Mouse (Mus musculus) liver, postnatal 0 days (tissue): ENCODE results near the gene Borcs5. TPM values are rescaled to one million over a fixed set of nuclear protein-coding genes. Genes with fewer than 3 reads are reported as not detected.

Experiments used
- ATAC-seq: fragments of 200-750 bp; cut with Nextera tagmentation; 2 replicates; pipeline ENCODE4 v1.8.0; 2017; ENCODE audit warnings: mild to moderate bottlenecking, moderate library complexity
- DNase-seq: peaks from one replicate; pipeline ENCODE4 v3.0.0-alpha.2; 2016
- H3K27ac ChIP-seq: fragments of 300-500 bp; sonication (generic); 2 replicates; pipeline ENCODE4 v1.5.1; 2014; ENCODE audit warnings: antibody characterized with exemption, moderate library complexity, mild to moderate bottlenecking, low read depth
- H3K27me3 ChIP-seq: fragments of 300-500 bp; sonication (generic); 2 replicates; pipeline ENCODE4 v1.6.1; 2014; ENCODE audit warnings: low read length, control low read depth, mixed read lengths; ENCODE audit not compliant: insufficient read depth
- H3K36me3 ChIP-seq: fragments of 300-500 bp; sonication (generic); replicated peaks from 2 replicates; pipeline ENCODE4 v1.6.1; 2014; ENCODE audit warnings: mild to moderate bottlenecking, control low read depth, low read length, moderate library complexity, mixed read lengths; ENCODE audit not compliant: insufficient read depth
- H3K4me1 ChIP-seq: fragments of 300-500 bp; sonication (generic); 2 replicates; pipeline ENCODE4 v1.6.1; 2014; ENCODE audit warnings: antibody characterized with exemption, mild to moderate bottlenecking, control low read depth; ENCODE audit not compliant: insufficient read depth
- H3K4me2 ChIP-seq: fragments of 300-500 bp; sonication (generic); 2 replicates; pipeline ENCODE4 v1.6.1; 2014; ENCODE audit warnings: low read depth, mild to moderate bottlenecking, low read length, moderate library complexity, mixed read lengths
- H3K4me3 ChIP-seq: fragments of 300-500 bp; sonication (generic); 2 replicates; pipeline ENCODE4 v1.5.1; 2014; ENCODE audit warnings: low read depth, low read length
- H3K9ac ChIP-seq: fragments of 300-500 bp; sonication (generic); replicated peaks from 2 replicates; pipeline ENCODE4 v1.6.1; 2014; ENCODE audit warnings: mild to moderate bottlenecking, moderate library complexity
- H3K9me3 ChIP-seq: fragments of 300-500 bp; sonication (generic); 2 replicates; pipeline ENCODE4 v1.6.1; 2016; ENCODE audit warnings: mild to moderate bottlenecking, control low read depth, low read length, mixed read lengths
- CTCF ChIP-seq: sonication (generic); IDR thresholded peaks from 2 replicates; pipeline ENCODE4 v1.5.1; 2016; ENCODE audit warnings: antibody characterized with exemption, low read depth
- EP300 ChIP-seq: IDR thresholded peaks from 2 replicates; pipeline ENCODE4 v1.6.1; 2016; ENCODE audit warnings: antibody characterized with exemption, low read depth, mild to moderate bottlenecking
- WGBS: fragments of 180-500 bp; shearing (Covaris S2); extraction: QIAGEN DNeasy Blood & Tissue Kit; methylation state at CpG from one replicate; pipeline ENCODE4 v1.1.7; 2014; ENCODE audit not compliant: insufficient replicate concordance; 5-methylcytosine and 5-hydroxymethylcytosine counted together
- polyA plus RNA-seq: library from polyadenylated mRNA; unstranded; fragments of >200 nt; fragmentation: Nextera tagmentation; extraction: Ambion mirVana; gene quantifications from 2 replicates; pipeline ENCODE4 v1.2.1, GENCODE M21; 2015

The Borcs5 gene
- polyA plus RNA-seq, 1 experiment from 2014 or later, result 8.3 TPM

GRCm38 (mm10) chr6:134751883-134752647 lies 112.8 kb downstream of the Borcs5 start:
- Histone ChIP-seq H3K27ac (no peak overlapping the region), H3K4me2 (no peak overlapping the region), H3K4me1 (peaks cover 3% of the 10 kb centered on the region), H3K9ac (no peak overlapping the region), H3K9me3 (no peaks in the 10 kb centered on the region), H3K36me3 (peaks cover 13% of the 10 kb centered on the region; the same call in 1 of the 2 replicates), H3K27me3 (no peaks in the 10 kb centered on the region), H3K4me3 (no peak overlapping the region)
- ATAC-seq, result no peak
- WGBS, result 71% methylated on average over 5 of the region's 5 CpGs
- DNase-seq, result no peak
- TF ChIP-seq CTCF, result no peak
- TF ChIP-seq EP300, result no peak

GRCm38 (mm10) chr6:134753412-134753811 lies 114.1 kb downstream of the Borcs5 start:
- Histone ChIP-seq H3K4me2 (no peak overlapping the region), H3K36me3 (peaks cover 16% of the 10 kb centered on the region; the same call in 1 of the 2 replicates), H3K27ac (no peak overlapping the region), H3K4me3 (no peak overlapping the region), H3K27me3 (no peaks in the 10 kb centered on the region), H3K4me1 (peaks cover 3% of the 10 kb centered on the region), H3K9ac (no peak overlapping the region), H3K9me3 (no peaks in the 10 kb centered on the region)
- DNase-seq, result no peak
- 83% methylated on average over 4 of the region's 4 CpGs for WGBS
- ATAC-seq, result peak; percentile 50; the same call in 1 of the 2 replicates
- TF ChIP-seq CTCF, result no peak
- no peak for TF ChIP-seq EP300

GRCm38 (mm10) chr6:134753858-134754257 lies 114.5 kb downstream of the Borcs5 start:
- ATAC-seq, result no peak
- 88% methylated on average over 11 of the region's 11 CpGs for WGBS
- no peak overlapping the region for H3K9ac ChIP-seq

GRCm38 (mm10) chr6:134756058-134756457 lies 116.7 kb downstream of the Borcs5 start:
- H3K27ac ChIP-seq, result no peak overlapping the region
- no peaks in the 10 kb centered on the region for H3K9me3 ChIP-seq
- DNase-seq (no peak), ATAC-seq (no peak)
- H3K4me1 ChIP-seq, result peaks cover 3% of the 10 kb centered on the region
- H3K9ac ChIP-seq, result no peak overlapping the region
- H3K4me2 ChIP-seq, result no peak overlapping the region
- 61% methylated on average over 4 of the region's 4 CpGs for WGBS
- peaks cover 19% of the 10 kb centered on the region; the same call in 1 of the 2 replicates for H3K36me3 ChIP-seq
- TF ChIP-seq EP300 (no peak), CTCF (no peak)
- no peaks in the 10 kb centered on the region for H3K27me3 ChIP-seq
- no peak overlapping the region for H3K4me3 ChIP-seq

More at GRCm38 (mm10) chr6:134753858-134754257, 114.5 kb downstream of the Borcs5 start:
- Histone ChIP-seq H3K27ac (no peak overlapping the region), H3K4me1 (peaks cover 3% of the 10 kb centered on the region), H3K4me3 (no peak overlapping the region), H3K36me3 (peaks cover 19% of the 10 kb centered on the region; the same call in 1 of the 2 replicates), H3K4me2 (no peak overlapping the region), H3K9me3 (no peaks in the 10 kb centered on the region), H3K27me3 (no peaks in the 10 kb centered on the region)
- TF ChIP-seq CTCF (no peak), EP300 (no peak)
- DNase-seq, result no peak

Other genes starting within 250 kb of the Borcs5 start
- 0.14 and 0.26 TPM in 2 replicates for gene Bcl2l14, start 243.2 kb upstream of the Borcs5 start, polyA plus RNA-seq
- 10.1 and 10.7 TPM in 2 replicates for gene Lrp6, start 72.5 kb upstream of the Borcs5 start, polyA plus RNA-seq
- 1.6 TPM in 2 replicates for gene Mansc1, start 7.0 kb upstream of the Borcs5 start, polyA plus RNA-seq
- gene Dusp16, start 153.1 kb downstream of the Borcs5 start, polyA plus RNA-seq, result 4.5 and 5.3 TPM in 2 replicates
- gene Crebl2, start 190.6 kb downstream of the Borcs5 start, polyA plus RNA-seq, result 6.3 and 6.6 TPM in 2 replicates